20 mouse cellular contexts compared by ENCODE assay signal in the genomic region with DNA sequence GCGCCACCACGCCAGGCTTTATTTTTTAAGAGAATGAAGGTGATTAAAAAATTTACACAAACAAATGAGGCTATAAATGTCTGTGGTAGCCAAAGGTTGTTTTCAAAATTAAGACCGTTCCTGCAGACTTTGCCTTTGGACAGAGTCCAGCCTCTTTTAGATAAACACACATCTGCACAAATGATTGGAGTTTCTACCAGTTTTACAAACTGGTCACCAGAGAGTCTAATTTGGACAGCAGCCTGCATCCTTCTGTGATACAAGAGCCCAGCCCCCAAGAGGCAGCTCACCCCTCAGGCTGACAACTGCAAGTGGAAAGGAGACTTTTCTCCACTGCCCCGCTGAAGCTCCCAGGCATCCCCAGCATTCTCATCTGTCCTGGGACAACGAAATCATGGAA.
DNase-seq lines count a peak whose midpoint lies in the region; ATAC-seq and TF ChIP-seq lines count a peak whose summit lies in the region.
"Had no signal": no experiment of that assay in that cellular context is flagged by ENCODE, and none has a peak within 500 bp of the region (broad histone marks: within the 10 kb centered on the region; RNA-seq: fewer than 3 reads in every experiment).

No protein-coding gene starts in this region.

- no peaks in the 10 kb centered on the region for H3K9me3 ChIP-seq in liver, embryonic 11.5 days (ENCODE audit: control insufficient read depth, low read length)
- H3K9me3 ChIP-seq: embryonic facial prominence, embryonic 13.5 days; forebrain, embryonic 15.5 days; heart, embryonic 13.5 days; hindbrain, embryonic 10.5 days had no signal

- no peak overlapping the region for H3K4me3 ChIP-seq in liver, adult 2 months (ENCODE audit: insufficient read depth, low read depth, low read length)
- no peak overlapping the region for H3K4me3 ChIP-seq in liver, embryonic 11.5 days (ENCODE audit: low read depth, low read length)
- H3K4me3 ChIP-seq: embryonic facial prominence, embryonic 13.5 days; forebrain, embryonic 15.5 days; heart, embryonic 13.5 days; hindbrain, embryonic 10.5 days had no signal

- H3K27ac ChIP-seq in liver, adult 2 months (replicated peaks; ENCODE audit: insufficient read depth, low read depth, low read length): peak overlapping the region; percentile 25; the same call in 1 of the 2 replicates
- no peak overlapping the region for H3K27ac ChIP-seq in liver, embryonic 11.5 days (ENCODE audit: low read depth, low read length)
- H3K27ac ChIP-seq: embryonic facial prominence, embryonic 13.5 days; forebrain, embryonic 15.5 days; heart, embryonic 13.5 days; hindbrain, embryonic 10.5 days; hindbrain, postnatal 0 days; kidney, postnatal 0 days; macrophage had no signal

- intact Hi-C loops in heart, postnatal 25 days (cut with DNase I): no loop called here
- intact Hi-C loops in left cerebral cortex, postnatal 36 days (cut with DNase I): no loop called here

- ATAC-seq in liver, embryonic 11.5 days (replicated peaks; ENCODE audit: low FRiP score): no peak
- ATAC-seq: forebrain, embryonic 15.5 days; hindbrain, postnatal 0 days had no signal

- H3K27me3 ChIP-seq in liver, adult 2 months (ENCODE audit: control insufficient read depth, insufficient read depth, low read length): no peaks in the 10 kb centered on the region
- no peaks in the 10 kb centered on the region for H3K27me3 ChIP-seq in liver, embryonic 11.5 days (replicated peaks; ENCODE audit: control insufficient read depth, insufficient read depth, low read length)
- H3K27me3 ChIP-seq: embryonic facial prominence, embryonic 13.5 days; forebrain, embryonic 15.5 days had no signal

- H3K4me1 ChIP-seq in liver, adult 2 months (ENCODE audit: control insufficient read depth, insufficient read depth, low read length): peaks cover 21% of the 10 kb centered on the region
- H3K4me1 ChIP-seq in liver, embryonic 11.5 days (replicated peaks; ENCODE audit: control insufficient read depth, insufficient read depth, low read length): no peaks in the 10 kb centered on the region

- no peak overlapping the region for H3K9ac ChIP-seq in liver, adult 2 months (ENCODE audit: low read depth, low read length)
- H3K9ac ChIP-seq in liver, embryonic 11.5 days (ENCODE audit: low read depth, low read length): no peak overlapping the region
- H3K9ac ChIP-seq: embryonic facial prominence, embryonic 13.5 days; forebrain, embryonic 15.5 days; heart, embryonic 13.5 days had no signal

- peak; percentile 72 for DNase-seq in heart, adult 8-10 months (ENCODE audit: low spot score)
- DNase-seq in heart, postnatal 25 days (ENCODE audit: low spot score): no peak
- peak; percentile 84 for DNase-seq in liver, adult 2 months (ENCODE audit: extremely low read depth, low read depth, low spot score)
- no peak for DNase-seq in liver, embryonic 11.5 days (ENCODE audit: low spot score)
- DNase-seq in gastrocnemius, postnatal 25 days: peak; percentile 42
- peak; percentile 38 for DNase-seq in skeletal muscle tissue, adult 2 months (ENCODE audit: low read depth, low spot score)
- DNase-seq in left cerebral cortex, postnatal 36 days (ENCODE audit: low spot score in 2 of 2): no peak
- DNase-seq: adrenal gland, adult 8-10 months; cerebellum, adult 9-11 months; left cerebral cortex, postnatal 4 days; liver; right cerebral cortex, postnatal 25 days had no signal

- TF ChIP-seq POLR2A in liver, adult 2 months (IDR thresholded peaks at IDR 0.05; ENCODE audit: extremely low read depth, insufficient read depth, low read length): no peak

- 58% methylated on average over 5 of the region's 5 CpGs for WGBS in liver, adult 2 months
- 85% methylated on average over 5 of the region's 5 CpGs for WGBS in liver, embryonic 11.5 days

- H3K79me2 ChIP-seq in liver, adult 2 months (ENCODE audit: control insufficient read depth, insufficient read depth, low read length): no peaks in the 10 kb centered on the region

- H3K4me2 ChIP-seq in liver, embryonic 11.5 days: no peak overlapping the region
- H3K4me2 ChIP-seq: embryonic facial prominence, embryonic 13.5 days; forebrain, embryonic 15.5 days; heart, embryonic 13.5 days; midbrain, embryonic 11.5 days had no signal

- no peak for TF ChIP-seq CTCF in liver, adult 2 months (IDR thresholded peaks at IDR 0.05; ENCODE audit: low read depth, low read length)

- no peaks in the 10 kb centered on the region for H3K36me3 ChIP-seq in liver, adult 2 months (ENCODE audit: control insufficient read depth, insufficient read depth, low read length)
- H3K36me3 ChIP-seq in liver, embryonic 11.5 days (ENCODE audit: control insufficient read depth, insufficient read depth, low read length): no peaks in the 10 kb centered on the region
- H3K36me3 ChIP-seq: embryonic facial prominence, embryonic 13.5 days; forebrain, embryonic 15.5 days; heart, embryonic 13.5 days; hindbrain, embryonic 10.5 days had no signal

Comparison
In these comparisons a context has a peak if more than half of its experiments do, and no peak if none do; other contexts are left out.
1. DNase-seq: peak in heart, adult 8-10 months (single experiment), liver, adult 2 months (single experiment), gastrocnemius, postnatal 25 days (single experiment) and skeletal muscle tissue, adult 2 months (single experiment); none in heart, postnatal 25 days (single experiment), liver, embryonic 11.5 days (single experiment) and left cerebral cortex, postnatal 36 days (0 of 2).